Comparison of ENCODE assay signal across 9 mouse cellular contexts in genomic region chr5:64852656-64853398, GRCm38 (mm10). TPM values are rescaled to one million over a fixed set of nuclear protein-coding genes. Genes with fewer than 3 reads are reported as not detected.
A peak's percentile ranks its signal among the peaks of the same experiment; 100 is the strongest.
DNase-seq lines count a peak whose midpoint lies in the region; ATAC-seq lines count a peak whose summit lies in the region.
"Had no signal": no experiment of that assay in that cellular context is flagged by ENCODE, and none has a peak within 500 bp of the region (broad histone marks: within the 10 kb centered on the region; RNA-seq: fewer than 3 reads in every experiment).

No protein-coding gene starts in this region.

- no peaks in the 10 kb centered on the region for H3K27me3 ChIP-seq in limb, embryonic 11.5 days (ENCODE audit: control insufficient read depth, insufficient read depth, low read length)
- no peaks in the 10 kb centered on the region for H3K27me3 ChIP-seq in limb, embryonic 10.5 days (ENCODE audit: low read depth, poor library complexity, severe bottlenecking)
- no peaks in the 10 kb centered on the region for H3K27me3 ChIP-seq in intestine, embryonic 14.5 days (replicated peaks; ENCODE audit: control insufficient read depth, insufficient read depth, low read length)
- H3K27me3 ChIP-seq: hindbrain, embryonic 15.5 days had no signal

- H3K36me3 ChIP-seq in limb, embryonic 11.5 days (ENCODE audit: control insufficient read depth, insufficient read depth, low read length), result no peaks in the 10 kb centered on the region
- no peaks in the 10 kb centered on the region for H3K36me3 ChIP-seq in limb, embryonic 10.5 days
- no peaks in the 10 kb centered on the region for H3K36me3 ChIP-seq in intestine, embryonic 14.5 days (ENCODE audit: control insufficient read depth, insufficient read depth, low read length)
- H3K36me3 ChIP-seq: hindbrain, embryonic 15.5 days had no signal

- H3K4me2 ChIP-seq in limb, embryonic 11.5 days (ENCODE audit: low read depth, severe bottlenecking), result no peak overlapping the region
- H3K4me2 ChIP-seq in intestine, embryonic 14.5 days (ENCODE audit: low read length), result no peak overlapping the region
- H3K4me2 ChIP-seq: hindbrain, embryonic 15.5 days had no signal

- H3K27ac ChIP-seq in limb, embryonic 11.5 days (replicated peaks; ENCODE audit: low read depth, low read length), result no peak overlapping the region; the same call in 1 of the 2 replicates
- H3K27ac ChIP-seq in limb, embryonic 10.5 days, result no peak overlapping the region
- peak overlapping the region; percentile 82 for H3K27ac ChIP-seq in intestine, embryonic 14.5 days (ENCODE audit: low read depth)
- H3K27ac ChIP-seq: hindbrain, embryonic 15.5 days had no signal

- intact Hi-C loops in left cerebral cortex, postnatal 10 days (cut with DNase I), result no loop called here

- H3K4me3 ChIP-seq in limb, embryonic 11.5 days (ENCODE audit: low read depth, low read length), result no peak overlapping the region
- H3K4me3 ChIP-seq in limb, embryonic 10.5 days, result no peak overlapping the region
- no peak overlapping the region for H3K4me3 ChIP-seq in intestine, embryonic 14.5 days (ENCODE audit: low read depth, low read length)
- H3K4me3 ChIP-seq: hindbrain, embryonic 15.5 days had no signal

- ATAC-seq in limb, embryonic 11.5 days (ENCODE audit: insufficient number of reproducible peaks, low FRiP score, low TSS enrichment, low read depth), result peak; percentile 51; the same call in 1 of the 2 replicates
- ATAC-seq in intestine, embryonic 14.5 days (replicated peaks; ENCODE audit: low FRiP score, low TSS enrichment, low read depth), result peak; percentile 63; the same call in 1 of the 2 replicates

- H3K9ac ChIP-seq in limb, embryonic 11.5 days (ENCODE audit: low read length), result no peak overlapping the region
- no peak overlapping the region for H3K9ac ChIP-seq in intestine, embryonic 14.5 days (ENCODE audit: low read length)
- H3K9ac ChIP-seq: hindbrain, embryonic 15.5 days had no signal

- H3K9me3 ChIP-seq in limb, embryonic 11.5 days (ENCODE audit: control insufficient read depth, low read length), result no peaks in the 10 kb centered on the region
- no peaks in the 10 kb centered on the region for H3K9me3 ChIP-seq in limb, embryonic 10.5 days (replicated peaks)
- H3K9me3 ChIP-seq in intestine, embryonic 14.5 days (ENCODE audit: control insufficient read depth, low read length), result peaks cover 6% of the 10 kb centered on the region; the same call in 1 of the 2 replicates
- H3K9me3 ChIP-seq: hindbrain, embryonic 15.5 days had no signal

- WGBS in limb, embryonic 11.5 days, result 57% methylated on average over 5 of the region's 5 CpGs
- WGBS in limb, embryonic 10.5 days, result 67% methylated on average over 5 of the region's 5 CpGs
- 32% methylated on average over 5 of the region's 5 CpGs for WGBS in intestine, embryonic 14.5 days

- 0 out of 2 replicates have a peak, but pooled peaks cover 4% of the 10 kb centered on the region for H3K4me1 ChIP-seq in limb, embryonic 11.5 days (ENCODE audit: control insufficient read depth, insufficient read depth, low read length)
- peaks cover 5% of the 10 kb centered on the region; the same call in 1 of the 2 replicates for H3K4me1 ChIP-seq in limb, embryonic 10.5 days
- peaks cover 12% of the 10 kb centered on the region; the same call in 1 of the 2 replicates for H3K4me1 ChIP-seq in intestine, embryonic 14.5 days (replicated peaks; ENCODE audit: control insufficient read depth, insufficient read depth, low read length)
- H3K4me1 ChIP-seq: hindbrain, embryonic 15.5 days had no signal

- DNase-seq in limb, embryonic 11.5 days (ENCODE audit: low spot score), result no peak
- DNase-seq in limb, embryonic 10.5 days (ENCODE audit: low spot score), result no peak
- peak; percentile 82 for DNase-seq in R1 (ENCODE audit: low read depth, low spot score)
- DNase-seq in intestine, embryonic 14.5 days (ENCODE audit: low spot score), result no peak
- DNase-seq in lung, postnatal 36 days, result peak; percentile 53
- no peak for DNase-seq in right cerebral cortex, adult 2 months (ENCODE audit: low spot score in 2 of 2)
- no peak for DNase-seq in left cerebral cortex, postnatal 10 days (ENCODE audit: extremely low spot score in 1 of 2, low spot score in 2 of 2)
- DNase-seq in layer of hippocampus, postnatal 25 days (ENCODE audit: extremely low spot score in 1 of 2, low spot score in 1 of 2), result no peak

RNA-seq across cellular contexts. Expression of gene Klf3, which starts 49.6 kb away (rescaled TPM):
- 38.6 and 43.6 TPM in 2 replicates for polyA plus RNA-seq in limb, embryonic 11.5 days (2014; fragmentation: Nextera tagmentation; extraction: Ambion mirVana)
- 40.8 and 42.7 TPM in 2 replicates for polyA plus RNA-seq in limb, embryonic 10.5 days (2016; fragmentation: Nextera tagmentation; extraction: Ambion mirVana)
- polyA plus RNA-seq in intestine, embryonic 14.5 days (2014; fragmentation: Nextera tagmentation; extraction: Ambion mirVana), result 75.2 and 88.0 TPM in 2 replicates
- total RNA-seq in left cerebral cortex, postnatal 10 days (2021), result 10 to 100 TPM; 25.7 to 27.3 TPM
- total RNA-seq in layer of hippocampus, postnatal 25 days (2021), result 10 to 100 TPM; 50.0 to 56.1 TPM

Comparison
In these comparisons a context has a peak if more than half of its experiments do, and no peak if none do; other contexts are left out.
1. DNase-seq: peak in R1 (single experiment) and lung, postnatal 36 days (single experiment); none in limb, embryonic 11.5 days (single experiment), limb, embryonic 10.5 days (single experiment), intestine, embryonic 14.5 days (single experiment), right cerebral cortex, adult 2 months (0 of 2), left cerebral cortex, postnatal 10 days (0 of 2) and layer of hippocampus, postnatal 25 days (0 of 2).